Mouse (Mus musculus) layer of hippocampus, adult 2 months (tissue): ENCODE measurements around the gene Gpr62. TPM values are rescaled to one million over a fixed set of nuclear protein-coding genes. Genes with fewer than 3 reads are reported as not detected.

Source experiments
- DNase-seq, 2 experiments: peaks; one replicate each; pipeline ENCODE4 v3.0.0; 2022; ENCODE audit warnings: low spot score in 2 of 2
- H3K27ac ChIP-seq: fragments of 200-600 bp; 2 replicates; pipeline ENCODE4 v1.8.1; 2022
- H3K4me3 ChIP-seq: fragments of 200-600 bp; 2 replicates; pipeline ENCODE4 v1.8.1; 2022; ENCODE audit warnings: mild to moderate bottlenecking
- CTCF ChIP-seq: fragments of 200-600 bp; conservative IDR thresholded peaks from 2 replicates; pipeline ENCODE4 v1.8.1; 2022; ENCODE audit warnings: antibody characterized with exemption, mild to moderate bottlenecking, moderate library complexity
- total RNA-seq, 2 experiments: library from RNA; stranded (reverse); gene quantifications; 2 replicates each; pipeline ENCODE4 v1.2.3; 2021

Gpr62 gene
- total RNA-seq, 2 experiments from 2014 or later, result 11.6 to 12.4 TPM

- no peak for TF ChIP-seq CTCF
- peak in 1 of 2 experiments; percentile 7 for DNase-seq
- H3K27ac ChIP-seq, result no peak overlapping the region
- no peak overlapping the region for H3K4me3 ChIP-seq
Measured at GRCm38 (mm10) chr9:106481676-106482075, 15.9 kb upstream of the Gpr62 start.

GRCm38 (mm10) chr9:106481075-106481474 lies 15.3 kb upstream of the Gpr62 start:
- H3K4me3 ChIP-seq, result no peak overlapping the region
- no peak overlapping the region for H3K27ac ChIP-seq
- no peak for TF ChIP-seq CTCF
- DNase-seq, result peak in 1 of 2 experiments; percentile 8

DNA sequence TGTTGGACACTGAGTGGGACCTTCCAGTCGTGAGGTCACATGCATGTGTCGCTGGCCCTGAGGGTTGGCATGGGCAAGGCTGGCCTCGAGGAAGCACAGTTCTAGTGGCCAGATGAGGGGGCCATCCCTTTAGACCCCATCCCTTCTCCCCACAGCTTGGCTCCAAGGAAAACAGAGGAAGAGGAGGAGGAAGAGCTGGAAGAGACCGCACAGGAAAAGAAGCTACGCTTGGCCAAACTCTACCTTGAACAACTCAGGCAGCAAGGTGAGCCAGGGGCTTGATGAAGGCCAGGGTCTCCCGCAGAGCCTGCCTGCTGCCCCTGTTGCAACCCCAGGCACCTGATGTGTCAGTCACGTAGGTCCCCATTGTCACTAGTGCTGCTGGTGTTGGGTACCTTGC lies 14.8 kb upstream of the Gpr62 start:
- Histone ChIP-seq H3K27ac (no peak overlapping the region), H3K4me3 (no peak overlapping the region)
- peak in 1 of 2 experiments; percentile 9 for DNase-seq
- TF ChIP-seq CTCF, result no peak

- peak in 1 of 2 experiments; percentile 8 for DNase-seq
- H3K27ac ChIP-seq, result no peak overlapping the region
- peak overlapping the region; percentile 95 for H3K4me3 ChIP-seq
- TF ChIP-seq CTCF, result no peak
Measured at GRCm38 (mm10) chr9:106478101-106478500, 12.4 kb upstream of the Gpr62 start.

GRCm38 (mm10) chr9:106477649-106478048 lies 11.9 kb upstream of the Gpr62 start:
- peak overlapping the region; percentile 95 for H3K4me3 ChIP-seq
- peak in 1 of 2 experiments; percentile 8 for DNase-seq
- H3K27ac ChIP-seq, result peak overlapping the region; percentile 56; the same call in 1 of the 2 replicates
- no peak for TF ChIP-seq CTCF

GRCm38 (mm10) chr9:106476924-106477484 lies 11.3 kb upstream of the Gpr62 start, which contains the start of gene Parp3:
Gene Parp3, minus strand, starts transcription at chr9:106476949.
- TF ChIP-seq CTCF, result peak; percentile 99
- Histone ChIP-seq H3K27ac (peak within 1 kb of the TSS; percentile 80), H3K4me3 (peak within 1 kb of the TSS; percentile 95)
- peak; percentile 98 to 100 for DNase-seq

DNA sequence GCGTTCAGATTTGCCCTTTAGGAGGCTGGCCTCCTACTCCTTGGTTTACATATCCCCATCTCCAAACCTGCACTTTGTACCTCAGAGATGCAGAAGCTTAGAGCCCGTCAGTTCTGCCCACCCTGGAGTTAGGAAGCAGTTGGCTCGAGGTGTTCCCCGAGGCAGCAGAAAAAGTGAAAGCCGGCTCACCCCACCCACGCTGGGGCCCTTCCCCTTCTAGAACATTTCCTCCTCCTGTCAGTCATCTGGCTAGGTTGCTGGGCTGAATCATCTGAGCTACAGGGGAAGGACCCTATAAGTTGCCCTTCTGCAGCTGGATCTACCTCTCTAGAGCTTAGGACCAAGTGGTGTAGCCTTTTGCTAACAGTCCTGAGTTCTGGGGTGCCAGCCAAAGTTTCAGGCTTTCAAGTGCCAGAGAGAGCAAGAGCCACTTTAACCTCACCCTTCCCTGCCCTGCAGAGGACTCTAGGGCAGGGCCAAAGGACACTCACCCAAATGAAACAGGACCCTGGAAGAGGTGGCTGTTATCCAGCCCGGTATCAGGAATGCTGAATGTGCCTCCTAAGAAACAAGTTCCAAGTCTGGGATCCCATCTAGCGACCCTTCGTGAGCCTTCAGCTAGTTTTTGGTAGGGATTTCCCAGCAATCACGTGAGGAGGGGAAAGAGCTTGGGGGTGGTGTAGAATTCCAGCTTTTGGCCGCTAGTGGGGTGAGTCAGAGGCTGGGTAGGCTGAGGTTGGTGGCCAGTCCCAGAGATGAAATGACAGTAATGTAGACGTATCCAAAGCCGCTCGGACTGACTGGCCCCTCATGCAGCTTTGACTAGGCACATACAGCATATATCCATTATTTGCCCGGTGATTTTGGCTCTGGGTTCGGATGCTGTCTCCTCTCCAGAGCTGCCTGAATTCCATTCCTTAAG lies 10.5 kb upstream of the Gpr62 start:
- peak in 1 of 2 experiments; percentile 21 for DNase-seq
- TF ChIP-seq CTCF, result no peak
- Histone ChIP-seq H3K27ac (peak overlapping the region; percentile 80), H3K4me3 (peak overlapping the region; percentile 41; the same call in 1 of the 2 replicates)

GRCm38 (mm10) chr9:106475663-106476001 lies 9.9 kb upstream of the Gpr62 start, which contains the start of gene Rrp9:
Gene Rrp9, plus strand, starts transcription at chr9:106475963.
- Histone ChIP-seq H3K4me3 (peak within 1 kb of the TSS; percentile 41; the same call in 1 of the 2 replicates), H3K27ac (peak within 1 kb of the TSS; percentile 80)
- no peak for TF ChIP-seq CTCF
- DNase-seq, result no peak

GRCm38 (mm10) chr9:106475046-106475445 lies 9.3 kb upstream of the Gpr62 start:
- TF ChIP-seq CTCF, result no peak
- DNase-seq, result peak in 1 of 2 experiments; percentile 8
- H3K27ac ChIP-seq, result peak overlapping the region; percentile 36; the same call in 1 of the 2 replicates
- H3K4me3 ChIP-seq, result no peak overlapping the region

DNA sequence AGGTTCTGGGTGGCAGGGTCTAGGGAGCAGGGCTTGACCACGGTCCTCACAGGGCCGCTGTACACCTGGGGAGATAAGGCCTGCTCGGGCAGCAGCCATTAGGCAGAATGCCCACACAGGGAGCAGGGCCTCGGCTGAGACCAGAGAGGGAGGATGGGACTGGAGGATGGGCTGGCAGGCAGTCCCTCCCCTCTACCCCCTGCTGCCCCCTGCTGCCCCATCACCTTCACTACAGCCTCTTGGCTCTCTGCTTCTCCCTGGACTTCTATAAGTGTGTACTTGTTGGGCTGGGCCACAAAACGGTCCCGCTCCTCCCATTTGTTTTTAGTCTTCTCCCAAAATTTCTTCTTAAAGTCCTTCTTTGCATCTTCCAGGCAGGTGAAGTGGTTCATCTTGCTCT lies 8.7 kb upstream of the Gpr62 start:
- peak overlapping the region; percentile 63 for H3K27ac ChIP-seq
- DNase-seq, result peak; percentile 34 to 70
- no peak overlapping the region for H3K4me3 ChIP-seq
- peak; percentile 80 for TF ChIP-seq CTCF

- TF ChIP-seq CTCF, result no peak
- Histone ChIP-seq H3K27ac (peak overlapping the region; percentile 63; the same call in 1 of the 2 replicates), H3K4me3 (no peak overlapping the region)
- DNase-seq, result peak; percentile 0 to 9
Measured at GRCm38 (mm10) chr9:106473753-106474105, 8.0 kb upstream of the Gpr62 start.

GRCm38 (mm10) chr9:106473081-106473752 lies 7.5 kb upstream of the Gpr62 start:
- no peak for TF ChIP-seq CTCF
- DNase-seq, result peak; percentile 0 to 7
- Histone ChIP-seq H3K4me3 (no peak overlapping the region), H3K27ac (peak overlapping the region; percentile 77; the same call in 1 of the 2 replicates)

DNA sequence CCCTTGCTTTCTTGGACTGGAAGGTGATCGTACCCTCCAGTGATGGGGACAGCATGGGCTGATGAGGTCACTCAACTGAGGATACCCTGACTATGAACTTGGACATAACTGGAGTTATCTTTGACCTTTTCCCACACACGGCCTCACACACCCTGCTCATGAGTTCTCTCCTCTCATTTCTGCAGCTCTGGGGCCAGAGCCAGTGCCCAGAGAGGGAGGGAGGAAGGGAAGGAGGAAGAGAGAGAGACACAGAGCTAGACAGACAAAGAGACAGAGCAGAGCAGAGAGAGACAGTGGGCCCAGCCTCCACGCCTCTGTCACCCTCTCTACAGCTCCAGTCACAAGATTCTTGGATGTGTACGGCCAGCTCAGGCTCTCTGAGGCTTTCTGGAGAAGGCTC lies 6.6 kb upstream of the Gpr62 start:
- peak in 1 of 2 experiments; percentile 9 for DNase-seq
- H3K4me3 ChIP-seq, result no peak overlapping the region
- no peak for TF ChIP-seq CTCF
- H3K27ac ChIP-seq, result peak overlapping the region; percentile 77
